Mouse (Mus musculus) layer of hippocampus, adult 9-11 months (tissue): ENCODE data around the gene Socs2.
"Not testable (repeated sequence)": the region's sequence is repeated elsewhere in the genome, so short reads cannot be mapped to it uniquely, and the experiment has no call there.

Experiments
- DNase-seq: peaks from one replicate; pipeline ENCODE4 v3.0.0; 2022

The Socs2 gene

GRCm38 (mm10) chr10:95389805-95390204 is 27.2 kb downstream of the Socs2 start:
- not testable (repeated sequence) for DNase-seq

GRCm38 (mm10) chr10:95388821-95389477 is 28.0 kb downstream of the Socs2 start:
- no peak for DNase-seq

GRCm38 (mm10) chr10:95386527-95386926 is 30.5 kb downstream of the Socs2 start:
- DNase-seq = no peak

GRCm38 (mm10) chr10:95385801-95386203 is 31.2 kb downstream of the Socs2 start:
- no peak for DNase-seq

- no peak for DNase-seq
Measured at GRCm38 (mm10) chr10:95385081-95385480, 31.9 kb downstream of the Socs2 start.

- no peak for DNase-seq
Measured at GRCm38 (mm10) chr10:95384446-95384845, 32.5 kb downstream of the Socs2 start.

- no peak for DNase-seq
Measured at GRCm38 (mm10) chr10:95373340-95373739, 43.6 kb downstream of the Socs2 start.

GRCm38 (mm10) chr10:95371942-95372341 is 45.0 kb downstream of the Socs2 start:
- peak; percentile 11 for DNase-seq

GRCm38 (mm10) chr10:95369190-95369589 is 47.8 kb downstream of the Socs2 start:
- DNase-seq = no peak

GRCm38 (mm10) chr10:95368151-95368550 is 48.8 kb downstream of the Socs2 start:
- DNase-seq = no peak

- DNase-seq = no peak
Measured at GRCm38 (mm10) chr10:95367661-95368089, 49.3 kb downstream of the Socs2 start.

GRCm38 (mm10) chr10:95367241-95367640 is 49.7 kb downstream of the Socs2 start:
- no peak for DNase-seq

- DNase-seq = no peak
Measured at GRCm38 (mm10) chr10:95362326-95362725, 54.7 kb downstream of the Socs2 start.

- DNase-seq = no peak
Measured at GRCm38 (mm10) chr10:95361260-95361841, 55.6 kb downstream of the Socs2 start.

- DNase-seq = no peak
Measured at GRCm38 (mm10) chr10:95360048-95360447, 56.9 kb downstream of the Socs2 start.

GRCm38 (mm10) chr10:95357721-95358120 is 59.3 kb downstream of the Socs2 start:
- no peak for DNase-seq

- no peak for DNase-seq
Measured at GRCm38 (mm10) chr10:95356711-95357110, 60.3 kb downstream of the Socs2 start.

- no peak for DNase-seq
Measured at GRCm38 (mm10) chr10:95355678-95356268, 61.2 kb downstream of the Socs2 start.

GRCm38 (mm10) chr10:95354673-95355072 is 62.3 kb downstream of the Socs2 start:
- no peak for DNase-seq

- DNase-seq = no peak
Measured at GRCm38 (mm10) chr10:95354047-95354446, 62.9 kb downstream of the Socs2 start.

- DNase-seq = no peak
Measured at GRCm38 (mm10) chr10:95348457-95348856, 68.5 kb downstream of the Socs2 start.

GRCm38 (mm10) chr10:95347776-95348175 is 69.2 kb downstream of the Socs2 start:
- no peak for DNase-seq

- DNase-seq = no peak
Measured at GRCm38 (mm10) chr10:95342833-95343590, 74.0 kb downstream of the Socs2 start.

GRCm38 (mm10) chr10:95340676-95341075 is 76.3 kb downstream of the Socs2 start:
- no peak for DNase-seq
